Mouse (Mus musculus) CH12.LX (cell line): Measurements from ENCODE around the gene Cbl. TPM values are rescaled to one million over a fixed set of nuclear protein-coding genes. Genes with fewer than 3 reads are reported as not detected.

ENCODE experiments used
- DNase-seq: peaks from one replicate; pipeline ENCODE4 v3.0.0-alpha.2; 2013; ENCODE audit errors: extremely low read depth
- H3K27ac ChIP-seq: 2 replicates; pipeline ENCODE4 v1.5.1; 2012; ENCODE audit warnings: low read depth, mild to moderate bottlenecking, control low read depth, moderate library complexity; ENCODE audit not compliant: insufficient read depth
- H3K27me3 ChIP-seq: replicated peaks from 2 replicates; pipeline ENCODE3; 2012; ENCODE audit warnings: inconsistent platforms
- H3K36me3 ChIP-seq, 2 experiments: replicated peaks in 1 of 2; 2 replicates each; pipeline versions ENCODE3 to v1.6.1; 2012; ENCODE audit warnings: inconsistent platforms in 1 of 2, low read length in 1 of 2, mild to moderate bottlenecking in 1 of 2, mixed read lengths in 1 of 2, moderate library complexity in 1 of 2; ENCODE audit not compliant: control insufficient read depth in 1 of 2, insufficient read depth in 1 of 2
- H3K4me1 ChIP-seq, 2 experiments: 2 replicates each; pipeline ENCODE4 v1.6.1; 2012; ENCODE audit warnings: inconsistent platforms in 1 of 2, moderate library complexity in 1 of 2; ENCODE audit not compliant: insufficient read depth in 2 of 2, control insufficient read depth in 1 of 2
- H3K4me2 ChIP-seq: 2 replicates; pipeline ENCODE4 v1.6.1; 2012; ENCODE audit warnings: low read depth, mild to moderate bottlenecking, control low read depth; ENCODE audit not compliant: poor library complexity, insufficient read depth, severe bottlenecking
- H3K4me3 ChIP-seq, 3 experiments: fragments of 150-350 bp in 1 of 3; sonication (generic) in 1 of 3; replicated peaks in 1 of 3; 2 replicates each; pipeline versions ENCODE3 to v1.5.1; 2011 to 2012; ENCODE audit warnings: low read depth in 2 of 3, low read length in 2 of 3, mild to moderate bottlenecking in 2 of 3, moderate library complexity in 2 of 3, control low read depth in 1 of 3, improper control_type of control experiment in 1 of 3, inconsistent platforms in 1 of 3, mixed read lengths in 1 of 3; ENCODE audit not compliant: poor library complexity in 1 of 3
- H3K79me2 ChIP-seq: replicated peaks from 2 replicates; pipeline ENCODE4 v1.6.1; 2012; ENCODE audit warnings: mild to moderate bottlenecking, moderate library complexity; ENCODE audit not compliant: control insufficient read depth, poor library complexity, insufficient read depth, severe bottlenecking; ENCODE audit errors: extremely low read depth
- H3K9ac ChIP-seq: 2 replicates; pipeline ENCODE4 v1.6.1; 2012; ENCODE audit warnings: low read depth, mild to moderate bottlenecking, control low read depth, moderate library complexity; ENCODE audit not compliant: insufficient read depth
- H3K9me3 ChIP-seq: replicated peaks from 2 replicates; pipeline ENCODE3; 2012; ENCODE audit warnings: low read length, inconsistent platforms, mixed read lengths
- BHLHE40 ChIP-seq: IDR thresholded peaks from 2 replicates; pipeline ENCODE4 v1.6.1; 2011; ENCODE audit warnings: mild to moderate bottlenecking, low read depth, low read length, improper control_type of control experiment
- CHD2 ChIP-seq: IDR thresholded peaks from 2 replicates; pipeline ENCODE4 v1.6.1; 2011; ENCODE audit warnings: low read length, improper control_type of control experiment
- CTCF ChIP-seq, 2 experiments: IDR thresholded peaks in 1 of 2; conservative IDR thresholded peaks in 1 of 2; 2 replicates each; pipeline ENCODE4 v1.5.1; 2011 to 2012; ENCODE audit warnings: low read depth in 2 of 2, low read length in 2 of 2, improper control_type of control experiment in 1 of 2, inconsistent platforms in 1 of 2, mild to moderate bottlenecking in 1 of 2, moderate library complexity in 1 of 2
- E2F4 ChIP-seq: IDR thresholded peaks from 2 replicates; pipeline ENCODE4 v1.6.1; 2011; ENCODE audit warnings: low read depth, low read length, improper control_type of control experiment; ENCODE audit not compliant: insufficient replicate concordance
- ELF1 ChIP-seq: IDR thresholded peaks from 2 replicates; pipeline ENCODE4 v1.6.1; 2014; ENCODE audit warnings: low read depth, mild to moderate bottlenecking, inconsistent platforms, low read length, improper control_type of control experiment
- EP300 ChIP-seq: IDR thresholded peaks from 2 replicates; pipeline ENCODE4 v1.6.1; 2011; ENCODE audit warnings: low read length, improper control_type of control experiment
- ETS1 ChIP-seq: conservative IDR thresholded peaks from 2 replicates; pipeline ENCODE4 v1.6.1; 2012; ENCODE audit warnings: low read depth, mild to moderate bottlenecking, inconsistent platforms, low read length, improper control_type of control experiment, moderate library complexity
- KAT2A ChIP-seq: IDR thresholded peaks from 2 replicates; pipeline ENCODE4 v1.6.1; 2012; ENCODE audit warnings: low read length, improper control_type of control experiment, inconsistent platforms; ENCODE audit not compliant: insufficient replicate concordance
- MAX ChIP-seq: IDR thresholded peaks from 2 replicates; pipeline ENCODE4 v1.6.1; 2011; ENCODE audit warnings: low read length, improper control_type of control experiment
- MAZ ChIP-seq: IDR thresholded peaks from 2 replicates; pipeline ENCODE4 v1.6.1; 2012; ENCODE audit warnings: low read depth, mild to moderate bottlenecking, inconsistent platforms, low read length, improper control_type of control experiment, moderate library complexity
- MXI1 ChIP-seq: IDR thresholded peaks from 2 replicates; pipeline ENCODE4 v1.6.1; 2011; ENCODE audit warnings: mild to moderate bottlenecking, low read depth, low read length, improper control_type of control experiment
- MYC ChIP-seq: IDR thresholded peaks from 2 replicates; pipeline ENCODE4 v1.6.1; 2011; ENCODE audit warnings: low read depth, mild to moderate bottlenecking, improper control_type of control experiment, low read length
- NELFE ChIP-seq: IDR thresholded peaks from 2 replicates; pipeline ENCODE4 v1.6.1; 2011; ENCODE audit warnings: low read depth, low read length, improper control_type of control experiment
- PAX5 ChIP-seq: IDR thresholded peaks from 2 replicates; pipeline ENCODE4 v1.6.1; 2012; ENCODE audit warnings: low read length, inconsistent platforms, mixed read lengths
- RAD21 ChIP-seq: IDR thresholded peaks from 2 replicates; pipeline ENCODE4 v1.6.1; 2011; ENCODE audit warnings: low read depth, mild to moderate bottlenecking, low read length, improper control_type of control experiment, moderate library complexity
- RCOR1 ChIP-seq: conservative IDR thresholded peaks from 2 replicates; pipeline ENCODE4 v1.6.1; 2012; ENCODE audit warnings: low read depth, mild to moderate bottlenecking, inconsistent platforms, low read length, improper control_type of control experiment
- SMC3 ChIP-seq: IDR thresholded peaks from 2 replicates; pipeline ENCODE4 v1.6.1; 2011; ENCODE audit warnings: low read depth, low read length, improper control_type of control experiment
- ZKSCAN1 ChIP-seq: IDR thresholded peaks from 2 replicates; pipeline ENCODE4 v1.6.1; 2012; ENCODE audit warnings: low read depth, inconsistent platforms, low read length, improper control_type of control experiment, borderline replicate concordance
- dilution Hi-C: fragments of 300-500 bp; cut with MboI; formaldehyde crosslinking; loops from 2 replicates; pipeline ENCODE4 v1.14.3; 2020; ENCODE audit warnings: low sequenced_read_pairs; ENCODE audit not compliant: extremely low pct_unique_long_range_greater_than_20kb, extremely low pct_ligation_motif_present
- in situ Hi-C: fragments of 300-500 bp; cut with MboI; formaldehyde crosslinking; loops from 3 replicates; pipeline ENCODE4 v1.14.3; 2019; ENCODE audit warnings: low sequenced_read_pairs, low pct_ligation_motif_present, low pct_unique_long_range_greater_than_20kb, mixed read lengths
- polyA plus RNA-seq: library from polyadenylated mRNA; unstranded; fragments of >175 nt; gene quantifications from 2 replicates; pipeline ENCODE4 v1.2.1, GENCODE M21; 2012; ENCODE audit warnings: low read depth; ENCODE audit not compliant: insufficient read length
- total RNA-seq, 2 experiments: library from RNA; depleted of rRNA; stranded (reverse); fragments of 300-350 nt in 1 of 2; fragments of >200 nt in 1 of 2; gene quantifications; 2 replicates each; pipeline ENCODE4 v1.2.3; 2012 to 2014

Cbl gene
- total and polyA plus RNA-seq, 3 experiments, result 8.3 to 39.0 (median 11.9) TPM

GRCm38 (mm10) chr9:44116182-44116581 is 117.7 kb downstream of the Cbl start:
- Histone ChIP-seq H3K9me3 (no peaks in the 10 kb centered on the region), H3K27ac (no peak overlapping the region), H3K9ac (no peak overlapping the region), H3K4me3 (no peak overlapping the region), H3K27me3 (no peaks in the 10 kb centered on the region), H3K4me2 (no peak overlapping the region), H3K36me3 (no peaks in the 10 kb centered on the region), H3K79me2 (peaks cover 6% of the 10 kb centered on the region; the same call in 1 of the 2 replicates), H3K4me1 (peaks cover 9 to 48% of the 10 kb centered on the region in 2 experiments; a peak in 3 of 4 replicates)
- no peak for DNase-seq
- no peak; the same call in 1 of the 2 replicates for TF ChIP-seq RAD21
- TF ChIP-seq SMC3, result peak; percentile 3; the same call in 1 of the 2 replicates
- no peak for TF ChIP-seq RCOR1
- peak in 1 of 2 experiments; percentile 35; a peak in 2 of 4 replicates for TF ChIP-seq CTCF (conservative IDR thresholded peaks at IDR 0.05 in 1 of 2, IDR thresholded peaks at IDR 0.05 in 1 of 2; ENCODE audit: low read depth in 2 of 2, low read length in 2 of 2)
- in situ Hi-C loops (no loop called here), dilution Hi-C loops (no loop called here)

- dilution Hi-C loops, result no loop called here
- in situ Hi-C loops, result no loop called here
- Histone ChIP-seq H3K27ac (no peak overlapping the region), H3K4me1 (peaks cover 9 to 45% of the 10 kb centered on the region in 2 experiments; a peak in 3 of 4 replicates), H3K4me2 (no peak overlapping the region), H3K27me3 (no peaks in the 10 kb centered on the region), H3K9me3 (no peaks in the 10 kb centered on the region), H3K79me2 (peaks cover 6% of the 10 kb centered on the region), H3K9ac (no peak overlapping the region), H3K4me3 (no peak overlapping the region), H3K36me3 (peaks cover under 1 to 1% of the 10 kb centered on the region in 2 experiments)
- TF ChIP-seq BHLHE40 (no peak), CHD2 (no peak), PAX5 (no peak), ELF1 (no peak)
- no peak for DNase-seq
These were observed 118.2 kb downstream of the Cbl start for GRCm38 (mm10) chr9:44115599-44115998.

- DNase-seq, result no peak
- no peaks in the 10 kb centered on the region for H3K9me3 ChIP-seq
- H3K4me3 ChIP-seq, result no peak overlapping the region
- in situ Hi-C loops (no loop called here), dilution Hi-C loops (no loop called here)
- no peak overlapping the region for H3K9ac ChIP-seq
- peaks cover 4 to 11% of the 10 kb centered on the region in 2 experiments for H3K36me3 ChIP-seq
- peak overlapping the region; percentile 94; the same call in 1 of the 2 replicates for H3K4me2 ChIP-seq
- no peaks in the 10 kb centered on the region for H3K27me3 ChIP-seq
- TF ChIP-seq ELF1 (no peak), MXI1 (no peak), EP300 (no peak), MAZ (no peak), BHLHE40 (no peak), E2F4 (no peak), MAX (no peak), RCOR1 (no peak), CTCF (conservative IDR thresholded peaks at IDR 0.05 in 1 of 2, IDR thresholded peaks at IDR 0.05 in 1 of 2; ENCODE audit: low read depth in 2 of 2, low read length in 2 of 2) (no peak), ETS1 (no peak), MYC (no peak), SMC3 (no peak), ZKSCAN1 (no peak), KAT2A (no peak), NELFE (no peak)
- H3K4me1 ChIP-seq, result peaks cover 5 to 45% of the 10 kb centered on the region in 2 experiments; a peak in 3 of 4 replicates
- H3K27ac ChIP-seq, result no peak overlapping the region
- H3K79me2 ChIP-seq, result peaks cover 17% of the 10 kb centered on the region
These were observed 119.4 kb downstream of the Cbl start for GRCm38 (mm10) chr9:44114453-44114852.
